Mouse (Mus musculus) frontal cortex, postnatal 25 days (tissue): ENCODE results near the gene Nab1.
A peak's percentile ranks its signal among the peaks of the same experiment; 100 is the strongest.
"Not testable (repeated sequence)": the region's sequence is repeated elsewhere in the genome, so short reads cannot be mapped to it uniquely, and the experiment has no call there.

Experiments used
- DNase-seq, 2 experiments: peaks; one replicate each; pipeline ENCODE4 v3.0.0; 2022; ENCODE audit warnings: low spot score in 2 of 2

Nab1 gene

GRCm38 (mm10) chr1:52500314-52500981 is at the start of gene Nab1:
Gene Nab1 (minus strand): TSS chr1:52500679.
- peak; percentile 26 to 35 for DNase-seq

DNA sequence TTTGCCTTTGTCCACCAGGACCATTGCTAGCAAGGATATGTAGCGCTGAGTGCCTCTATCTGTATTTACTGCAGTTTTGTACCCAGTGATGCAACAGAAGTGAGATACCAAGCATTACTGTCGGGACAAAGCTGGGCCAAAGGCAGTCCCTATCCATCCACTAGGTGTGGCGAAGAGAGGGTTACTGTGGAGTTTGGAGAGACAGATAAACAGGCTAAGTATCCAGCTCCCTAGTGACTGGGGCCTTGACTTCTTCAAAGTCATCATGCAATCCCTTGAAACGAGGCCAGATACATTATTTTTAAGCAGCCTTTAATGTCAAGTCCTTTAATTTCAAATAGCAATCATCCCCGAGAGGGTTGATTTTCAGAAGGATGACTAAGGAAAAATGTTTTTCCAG is 47.0 kb upstream of the Nab1 start:
- no peak for DNase-seq

DNA sequence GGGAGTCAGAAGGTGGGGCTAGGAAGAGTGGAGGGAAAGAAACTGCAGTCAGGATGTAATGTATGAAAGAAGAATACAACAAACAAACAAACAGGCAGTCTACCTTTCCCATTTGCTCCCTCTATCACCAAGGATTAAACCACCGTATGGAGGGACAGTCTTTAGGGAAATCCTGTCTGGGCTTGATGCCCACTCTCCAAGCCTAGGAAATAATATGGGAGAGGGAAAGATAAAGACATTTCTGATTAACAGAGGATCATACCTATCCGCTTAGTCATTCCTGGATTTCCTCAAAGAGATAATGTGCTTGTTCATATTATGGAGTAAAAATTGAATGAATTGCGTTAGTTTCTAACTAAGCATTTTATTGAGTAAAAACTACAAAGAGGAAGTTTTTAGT is 46.3 kb upstream of the Nab1 start:
- DNase-seq = no peak

DNA sequence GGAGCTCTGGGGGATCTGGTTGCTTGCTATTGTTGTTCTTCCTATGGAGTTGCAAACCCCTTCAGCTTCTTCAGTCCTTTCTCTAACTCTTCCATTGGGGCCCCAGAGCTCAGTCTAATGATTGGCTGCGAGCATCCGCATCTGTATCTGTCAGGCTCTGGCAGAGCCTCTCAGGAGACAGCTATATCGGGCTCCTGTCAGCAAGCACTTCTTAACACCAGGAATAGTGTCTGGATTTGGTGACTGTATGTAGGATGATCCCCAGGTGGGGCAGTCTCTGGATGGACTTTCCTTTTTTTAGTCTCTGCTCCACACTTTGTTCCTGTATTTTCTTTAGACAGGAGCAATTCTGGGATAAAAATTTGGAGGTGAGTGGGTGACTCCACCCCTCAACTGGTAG is 39.6 kb upstream of the Nab1 start:
- DNase-seq = not testable (repeated sequence)

DNA sequence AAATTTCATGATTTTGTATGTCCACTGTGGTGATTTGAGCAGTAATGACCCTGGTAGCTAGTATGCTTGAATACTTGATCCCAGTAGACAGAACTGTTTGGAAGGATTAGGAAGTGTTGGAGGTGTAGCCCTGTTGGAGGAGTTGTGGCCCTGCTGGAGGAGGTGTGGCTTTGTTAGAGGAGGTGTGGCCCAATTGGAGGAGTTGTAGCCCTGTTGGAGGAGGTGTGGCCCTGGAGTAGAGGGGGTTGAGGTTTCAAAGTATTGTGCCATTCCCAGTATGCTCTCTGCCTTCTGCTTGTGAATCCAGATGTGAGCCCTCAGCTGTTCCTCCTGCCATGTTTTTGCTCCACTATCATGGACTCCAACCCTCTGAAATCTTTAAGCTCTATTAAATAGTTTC is 29.5 kb upstream of the Nab1 start:
- DNase-seq = no peak

DNA sequence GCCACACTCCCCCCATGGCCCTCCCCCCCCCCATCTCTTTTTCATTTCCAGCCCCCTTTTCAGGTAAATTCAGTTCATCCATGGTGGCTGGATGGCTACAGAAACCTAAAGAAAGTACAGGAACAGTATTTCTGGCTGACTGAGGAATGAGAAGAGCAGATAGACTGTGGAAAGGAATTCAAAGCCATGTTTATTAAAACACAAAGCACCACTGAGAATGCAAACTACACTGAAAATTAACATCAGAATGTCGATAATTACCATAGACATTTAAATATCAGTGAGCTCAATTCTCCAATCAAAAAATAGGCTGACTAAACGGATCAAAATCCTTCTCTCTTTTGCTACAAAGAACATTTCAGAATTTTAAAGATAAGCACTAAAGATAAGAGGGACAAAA is 27.2 kb upstream of the Nab1 start:
- no peak for DNase-seq

DNA sequence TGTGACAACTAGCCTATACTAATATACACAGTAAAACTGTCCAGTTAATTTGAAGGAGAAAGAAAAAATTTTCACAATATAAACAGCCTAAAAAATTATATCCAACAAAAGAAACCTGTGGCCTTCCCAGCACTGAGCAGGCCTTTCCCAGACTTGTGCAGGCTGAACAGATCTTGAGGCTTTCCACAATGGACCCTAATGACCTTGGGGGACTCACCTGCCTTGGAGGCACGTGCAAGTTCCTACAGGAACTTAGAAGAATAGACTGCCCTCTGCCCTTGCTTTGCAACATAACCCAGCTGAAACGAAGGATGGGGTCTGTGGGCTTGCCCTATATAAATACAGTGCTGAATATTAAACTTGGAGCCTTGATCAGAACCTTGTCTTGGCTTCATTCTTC is 26.8 kb upstream of the Nab1 start:
- DNase-seq = no peak

DNA sequence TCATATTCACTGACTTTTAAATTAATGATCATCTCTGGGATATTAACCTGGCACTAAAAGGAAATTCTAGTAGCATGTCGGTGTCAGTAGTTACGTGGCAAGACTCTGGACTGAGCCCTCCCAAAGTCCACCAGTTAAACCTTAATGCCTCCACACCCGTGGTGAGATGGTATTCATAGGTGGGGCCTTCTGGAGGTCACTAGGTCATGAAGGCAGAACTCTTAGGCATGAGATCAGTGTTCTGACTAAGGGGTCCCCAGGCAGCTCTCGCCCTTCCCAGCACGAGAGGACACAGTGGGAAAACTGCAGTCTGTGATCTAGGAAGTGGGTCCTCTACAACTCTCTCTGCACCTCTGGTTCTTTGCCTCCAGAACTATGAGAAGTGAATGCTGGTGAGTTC is 24.2 kb upstream of the Nab1 start:
- no peak for DNase-seq

DNA sequence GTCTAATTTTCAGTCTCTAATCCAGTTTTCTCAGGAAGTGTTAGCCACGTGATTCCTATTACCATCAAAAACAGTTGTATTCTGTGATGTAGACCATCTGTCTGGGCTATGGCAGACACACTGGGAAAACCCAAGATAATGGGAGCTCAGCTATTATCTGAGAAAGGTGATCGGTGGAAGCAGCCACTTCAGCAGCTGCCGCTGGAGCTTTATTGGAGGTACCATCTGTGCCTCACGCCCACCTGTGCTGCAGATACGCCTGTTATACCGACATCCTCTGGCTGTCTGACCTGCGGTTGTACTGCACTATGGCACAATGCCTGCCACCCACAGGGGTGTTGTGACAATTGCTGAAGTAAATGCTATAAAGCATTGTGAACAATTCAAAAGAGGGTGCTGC is 23.7 kb upstream of the Nab1 start:
- peak in 1 of 2 experiments; percentile 29 for DNase-seq

- no peak for DNase-seq
These were observed 21.0 kb upstream of the Nab1 start for GRCm38 (mm10) chr1:52521436-52521993.

DNA sequence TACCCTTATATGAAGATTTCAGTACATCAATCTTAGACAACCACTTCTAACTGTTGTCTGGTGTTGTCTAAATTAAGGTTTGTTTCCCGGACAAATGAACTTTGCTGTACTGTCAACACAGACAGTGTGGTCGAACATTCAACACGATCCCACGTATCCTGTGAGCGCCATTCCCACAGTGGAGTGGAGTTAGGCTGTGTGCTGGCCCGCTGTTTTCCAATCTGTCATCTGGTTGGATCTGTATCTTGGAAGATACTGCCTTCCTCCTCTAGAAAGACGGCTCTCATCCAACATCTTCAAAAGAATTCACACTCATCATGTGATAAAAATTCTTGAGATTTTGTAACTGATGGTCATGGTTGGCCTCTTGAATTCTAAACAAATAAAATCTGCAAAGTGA is 19.7 kb upstream of the Nab1 start:
- DNase-seq = no peak

- no peak for DNase-seq
These were observed 14.8 kb upstream of the Nab1 start for GRCm38 (mm10) chr1:52515249-52515648.

DNA sequence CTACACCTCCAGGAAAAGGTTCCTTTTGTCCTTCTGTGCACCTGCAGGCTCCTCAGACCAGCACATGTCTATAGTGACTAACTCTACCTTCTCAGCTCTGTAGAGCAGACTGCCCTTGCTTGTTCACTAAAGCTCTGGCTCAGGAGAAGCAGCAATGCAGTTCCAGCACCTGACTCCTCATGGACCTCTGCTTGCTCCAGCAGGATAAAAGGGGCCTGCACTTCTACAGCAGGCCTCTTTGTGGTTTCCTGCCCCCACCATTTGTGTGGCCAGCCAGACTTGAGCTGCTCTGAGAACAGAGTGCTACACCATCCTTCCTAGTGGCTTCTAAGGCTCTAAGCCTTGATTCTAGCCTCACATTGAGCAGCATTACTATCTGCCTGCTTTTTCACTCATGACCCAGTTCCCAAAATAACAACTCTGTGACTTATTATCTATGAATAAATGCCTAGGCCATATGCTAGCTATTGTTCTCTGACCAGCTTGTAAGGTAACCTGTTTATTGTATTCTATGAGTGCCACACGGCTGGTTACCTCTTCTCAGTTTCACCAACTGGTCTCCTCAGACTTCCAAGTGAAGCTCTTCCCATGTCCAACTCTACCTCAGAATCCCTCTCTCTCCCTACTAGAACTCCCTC is 11.4 kb upstream of the Nab1 start:
- no peak for DNase-seq

GRCm38 (mm10) chr1:52506211-52506610 is 5.7 kb upstream of the Nab1 start:
- no peak for DNase-seq

GRCm38 (mm10) chr1:52502296-52502695 is 1.8 kb upstream of the Nab1 start:
- DNase-seq = no peak

DNA sequence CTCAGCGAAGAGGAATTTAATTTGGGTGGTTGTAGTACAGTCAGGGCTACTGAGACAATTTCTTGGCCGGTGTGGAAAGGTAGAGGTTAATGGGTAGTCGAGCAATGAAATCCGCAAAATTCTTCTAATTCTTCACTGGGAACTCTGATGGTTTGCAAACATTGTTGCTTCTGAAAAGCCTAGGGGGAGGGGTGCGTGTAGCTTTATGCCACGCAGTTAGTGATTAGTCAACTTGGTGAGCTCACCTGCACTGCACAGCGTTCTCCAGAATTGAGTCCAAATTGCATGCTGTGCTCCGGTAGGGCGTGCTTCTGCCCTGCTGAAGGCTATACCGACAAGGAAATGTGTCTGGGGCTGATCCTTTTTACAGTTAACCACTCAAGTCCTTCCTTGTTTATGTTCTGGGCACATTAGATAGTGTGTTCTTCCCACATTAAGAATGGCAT is 1.2 kb upstream of the Nab1 start:
- DNase-seq = no peak

DNA sequence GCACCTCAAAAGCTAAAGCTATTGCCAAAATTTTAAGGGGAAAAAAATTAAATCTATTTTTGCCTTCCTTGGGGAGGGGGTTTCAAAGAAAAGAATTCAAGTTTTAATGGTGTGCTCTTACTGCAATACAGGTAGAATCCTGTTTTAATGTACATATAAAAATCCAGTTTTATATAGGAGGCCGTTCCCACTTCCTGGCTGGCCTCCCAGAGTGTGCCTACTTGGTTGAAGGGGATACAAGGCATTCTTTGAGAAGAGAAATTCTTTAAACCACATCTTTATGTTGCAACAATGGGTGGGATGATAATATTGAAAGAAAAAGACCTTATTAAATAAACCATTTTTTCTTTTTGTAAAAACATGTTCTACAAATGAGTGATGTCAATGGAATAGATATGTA is 611 bp upstream of the Nab1 start:
- no peak for DNase-seq

GRCm38 (mm10) chr1:52499601-52500313 is 722 bp downstream of the Nab1 start:
- peak in 1 of 2 experiments; percentile 33 for DNase-seq

DNA sequence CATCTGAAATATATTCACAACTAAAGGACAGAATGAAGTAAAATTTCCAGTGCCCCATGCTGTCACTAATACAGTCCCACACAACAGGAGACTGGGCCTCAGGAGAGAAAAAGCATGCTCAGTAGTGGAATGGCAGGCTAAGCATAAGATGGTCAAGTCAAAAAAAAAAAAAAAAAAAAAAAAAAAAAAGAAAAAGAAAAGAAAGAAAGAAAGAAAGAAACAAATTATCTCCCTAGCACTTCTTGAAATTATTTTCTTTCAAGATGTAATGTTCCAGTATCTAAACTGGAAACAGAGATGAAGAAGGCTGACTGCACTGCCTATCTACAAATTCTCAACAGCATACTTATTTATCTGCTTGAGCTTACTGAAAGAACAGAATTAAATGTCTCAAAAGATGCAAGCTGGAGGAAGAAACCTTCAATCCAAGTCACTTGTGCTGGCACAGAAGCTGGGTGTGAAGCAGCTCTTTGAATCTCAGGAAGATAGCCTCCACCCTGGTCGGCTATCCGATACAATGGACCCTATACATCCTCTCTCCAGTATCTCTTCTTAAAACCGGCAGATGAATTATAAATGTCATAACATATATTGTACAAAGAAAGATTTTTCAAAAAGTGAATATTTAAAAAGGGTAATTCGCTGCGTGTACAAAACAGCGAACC is 1.6 kb downstream of the Nab1 start:
- no peak for DNase-seq

DNA sequence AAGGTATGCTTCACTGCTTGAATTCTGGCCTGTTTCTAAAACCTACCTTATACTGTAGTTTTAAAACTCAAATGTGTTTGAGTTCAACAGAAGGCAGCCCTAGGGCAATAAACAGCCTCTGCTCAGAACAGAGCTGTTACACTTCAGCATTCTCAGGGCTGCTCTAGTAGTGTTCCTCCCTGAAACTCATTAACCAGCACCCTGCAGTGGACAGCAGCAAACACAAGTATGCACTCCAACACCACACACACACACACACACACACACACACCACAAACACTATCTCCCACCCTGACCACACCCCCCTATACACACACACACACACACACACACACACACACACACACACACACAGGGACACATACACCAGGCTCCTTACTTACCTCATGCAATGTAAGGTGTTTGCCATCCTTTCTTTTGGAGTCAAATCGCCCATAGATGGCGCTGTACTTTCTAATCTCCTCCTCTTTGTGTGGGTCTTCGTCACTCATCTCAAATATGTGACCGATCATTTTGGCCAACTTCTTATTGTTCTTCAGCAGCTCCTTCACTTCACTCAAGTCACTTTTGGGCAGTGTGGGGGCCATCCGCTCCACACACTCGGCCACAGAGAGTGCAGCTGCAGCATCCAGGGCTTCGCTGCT is 10.8 kb downstream of the Nab1 start:
- DNase-seq = no peak

DNA sequence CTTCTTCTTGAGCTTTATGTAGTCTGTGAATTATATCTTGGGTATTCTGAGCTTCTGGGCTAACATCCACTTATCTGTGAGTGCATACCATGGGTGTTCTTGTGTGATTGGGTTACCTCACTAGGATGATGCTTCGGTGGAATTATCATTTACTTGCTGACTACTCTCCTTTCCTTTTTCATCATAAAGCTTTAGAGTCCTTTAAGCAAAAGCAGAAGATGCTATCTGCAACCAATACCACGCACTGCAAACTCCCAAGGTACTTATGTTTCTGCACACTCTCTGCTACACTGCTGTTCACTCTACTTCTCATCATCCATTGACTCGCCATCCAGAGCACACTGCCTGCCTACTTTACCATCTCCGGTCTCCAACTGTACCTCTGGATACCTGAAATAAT is 15.5 kb downstream of the Nab1 start:
- no peak for DNase-seq

DNA sequence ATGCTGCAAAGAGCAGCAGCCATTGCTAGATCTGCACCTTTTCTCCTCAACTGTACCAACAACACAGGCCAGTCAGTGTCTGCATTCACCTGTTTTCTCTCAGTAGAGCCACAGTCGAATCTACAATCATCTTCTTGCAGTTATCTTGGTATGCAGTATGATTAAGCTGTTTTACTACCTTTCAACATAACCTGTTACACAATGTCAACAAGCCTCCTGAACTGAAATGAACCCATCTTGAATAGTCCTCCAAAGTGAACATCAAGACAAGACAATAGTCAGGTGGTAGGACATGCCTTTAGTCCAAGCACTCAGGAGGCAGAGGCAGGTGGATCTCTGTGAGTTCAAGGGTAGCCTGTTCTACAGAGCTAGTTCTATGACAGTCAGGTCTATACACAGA is 26.2 kb downstream of the Nab1 start:
- DNase-seq = no peak
